Mouse (Mus musculus) midbrain, embryonic 11.5 days (tissue): Measurements from ENCODE around the gene Hsf2bp. TPM values are rescaled to one million over a fixed set of nuclear protein-coding genes. Genes with fewer than 3 reads are reported as not detected.

Experiments used
- ATAC-seq: fragments of 200-750 bp; cut with Nextera tagmentation; 2 replicates; pipeline ENCODE4 v1.8.0; 2017; ENCODE audit warnings: moderate TSS enrichment, moderate library complexity; ENCODE audit not compliant: low FRiP score
- DNase-seq: peaks from one replicate; pipeline ENCODE4 v3.0.0; 2015; ENCODE audit warnings: low spot score; ENCODE audit errors: missing footprints
- H3K27ac ChIP-seq: fragments of 300-500 bp; sonication (generic); 2 replicates; pipeline ENCODE4 v1.5.1; 2014; ENCODE audit warnings: low read depth, low read length
- H3K27me3 ChIP-seq: fragments of 300-500 bp; sonication (generic); 2 replicates; pipeline ENCODE4 v1.6.1; 2014; ENCODE audit warnings: mild to moderate bottlenecking, low read length, moderate library complexity, mixed read lengths; ENCODE audit not compliant: control insufficient read depth, insufficient read depth
- H3K36me3 ChIP-seq: fragments of 300-500 bp; sonication (generic); 2 replicates; pipeline ENCODE4 v1.6.1; 2014; ENCODE audit warnings: mild to moderate bottlenecking, low read length, moderate library complexity, mixed read lengths; ENCODE audit not compliant: control insufficient read depth, insufficient read depth
- H3K4me1 ChIP-seq: fragments of 300-500 bp; sonication (generic); 2 replicates; pipeline ENCODE4 v1.6.1; 2014; ENCODE audit warnings: low read length; ENCODE audit not compliant: control insufficient read depth, insufficient read depth
- H3K4me2 ChIP-seq: fragments of 300-500 bp; sonication (generic); 2 replicates; pipeline ENCODE4 v1.6.1; 2014; ENCODE audit warnings: mild to moderate bottlenecking, moderate library complexity
- H3K4me3 ChIP-seq: fragments of 300-500 bp; sonication (generic); 2 replicates; pipeline ENCODE4 v1.5.1; 2014; ENCODE audit warnings: low read depth, low read length
- H3K9ac ChIP-seq: fragments of 300-500 bp; sonication (generic); 2 replicates; pipeline ENCODE4 v1.6.1; 2014; ENCODE audit warnings: low read length
- H3K9me3 ChIP-seq: fragments of 300-500 bp; sonication (generic); 2 replicates; pipeline ENCODE4 v1.6.1; 2016; ENCODE audit warnings: low read length; ENCODE audit not compliant: control insufficient read depth
- WGBS: fragments of 180-500 bp; shearing (Covaris S2); extraction: QIAGEN DNeasy Blood & Tissue Kit; methylation state at CpG from one replicate; pipeline ENCODE4 v1.1.7; 2014; 5-methylcytosine and 5-hydroxymethylcytosine counted together
- polyA plus RNA-seq: library from polyadenylated mRNA; unstranded; fragments of >200 nt; fragmentation: Nextera tagmentation; extraction: Ambion mirVana; gene quantifications from 2 replicates; pipeline ENCODE4 v1.2.1, GENCODE M21; 2014

The Hsf2bp gene
- polyA plus RNA-seq, 1 experiment from 2014 or later = 0.60 TPM

DNA sequence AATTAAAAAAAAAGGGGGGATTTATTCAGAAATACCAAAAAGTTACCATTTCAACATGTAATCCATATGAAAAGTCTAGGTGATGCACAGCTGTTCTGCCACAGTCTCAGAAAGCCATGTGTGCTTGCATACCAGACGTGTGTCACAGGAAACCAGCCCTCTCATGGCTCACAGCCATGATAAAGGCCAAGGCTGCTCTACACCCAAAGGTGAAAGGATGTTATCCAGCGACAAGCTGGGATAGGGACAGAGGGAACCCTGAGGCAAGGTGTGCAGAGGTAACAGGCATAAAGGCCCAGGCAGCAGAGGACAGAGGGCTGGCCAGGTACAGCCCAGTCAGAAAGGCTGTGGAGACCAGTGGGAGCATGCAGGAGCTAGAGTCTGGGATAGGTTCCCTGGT lies 27.5 kb upstream of the Hsf2bp start:
- no peak for ATAC-seq
- Histone ChIP-seq H3K9me3 (no peaks in the 10 kb centered on the region), H3K27me3 (no peaks in the 10 kb centered on the region), H3K9ac (no peak overlapping the region), H3K27ac (no peak overlapping the region), H3K36me3 (peaks cover 19% of the 10 kb centered on the region), H3K4me3 (no peak overlapping the region), H3K4me1 (no peaks in the 10 kb centered on the region), H3K4me2 (no peak overlapping the region)
- WGBS = 82% methylated on average over 2 of the region's 2 CpGs
- DNase-seq = peak; percentile 64

DNA sequence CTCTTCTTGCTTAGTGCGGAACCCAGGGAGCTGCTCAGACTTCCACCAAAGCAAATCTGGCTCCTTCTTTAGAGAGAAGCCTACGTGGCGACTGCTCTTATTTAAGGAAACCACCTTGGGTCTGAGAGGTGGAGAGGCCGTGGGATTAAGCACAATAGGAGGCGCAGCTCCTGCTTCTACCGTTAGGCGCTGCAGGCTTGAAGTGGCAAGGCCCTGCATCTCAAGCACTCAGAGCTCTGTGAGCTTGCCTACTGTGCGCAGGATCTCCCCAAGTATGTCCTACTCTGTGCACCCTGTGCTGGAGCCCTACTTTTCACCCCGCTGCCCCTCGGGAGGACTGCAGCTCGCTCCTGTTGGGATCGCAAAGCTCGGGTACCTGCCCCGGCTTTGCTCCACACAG lies 25.1 kb upstream of the Hsf2bp start:
- no peak overlapping the region for H3K27ac ChIP-seq
- ATAC-seq (no peak), DNase-seq (peak; percentile 23)
- 95% methylated on average over 14 of the region's 14 CpGs for WGBS
- H3K9ac ChIP-seq = no peak overlapping the region
- no peaks in the 10 kb centered on the region for H3K9me3 ChIP-seq
- no peaks in the 10 kb centered on the region for H3K27me3 ChIP-seq
- no peaks in the 10 kb centered on the region for H3K4me1 ChIP-seq
- no peak overlapping the region for H3K4me2 ChIP-seq
- H3K36me3 ChIP-seq = peaks cover 33% of the 10 kb centered on the region
- no peak overlapping the region for H3K4me3 ChIP-seq

DNA sequence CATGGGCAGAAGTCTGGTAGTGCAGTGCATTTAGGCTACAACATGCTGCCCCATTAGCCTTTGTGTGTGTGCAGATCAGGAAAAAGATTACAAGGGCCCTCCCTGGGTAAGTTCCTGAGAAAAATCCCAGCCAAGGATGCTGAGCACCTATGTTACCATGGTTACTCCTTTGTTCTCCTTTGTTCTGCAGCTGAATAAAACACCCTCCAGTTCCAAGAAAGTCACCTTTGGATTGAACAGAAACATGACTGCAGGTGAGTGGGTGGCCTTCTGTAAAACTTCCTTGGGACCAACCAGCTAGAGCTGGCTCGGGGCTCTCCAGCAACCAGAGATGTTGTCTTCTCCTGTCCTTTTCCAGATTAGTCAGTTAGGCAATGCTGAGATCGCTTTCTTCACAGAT lies 22.9 kb upstream of the Hsf2bp start:
- H3K36me3 ChIP-seq = peaks cover 40% of the 10 kb centered on the region
- DNase-seq = no peak

DNA sequence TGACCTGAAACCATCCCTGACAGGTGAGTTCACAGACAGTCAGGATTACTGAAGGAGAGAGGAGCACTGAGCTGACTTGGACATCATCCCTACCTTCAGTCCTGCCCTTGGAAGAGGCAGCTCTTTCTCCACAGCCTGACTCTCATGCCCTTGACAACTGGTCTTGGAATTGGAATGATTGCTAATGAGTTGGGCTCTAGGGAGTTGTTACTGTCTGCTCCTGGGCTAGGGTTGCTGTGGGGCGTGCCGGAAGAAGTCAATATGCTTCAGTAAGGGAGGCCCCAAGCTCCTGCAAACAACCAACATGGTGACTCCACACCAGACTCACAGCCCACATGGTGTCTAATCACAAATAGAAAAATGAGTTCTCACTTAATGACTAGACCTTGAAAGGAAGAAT lies 21.7 kb upstream of the Hsf2bp start:
- peaks cover 44% of the 10 kb centered on the region for H3K36me3 ChIP-seq

More for the DNA sequence above, 22.9 kb upstream of the Hsf2bp start:
- Histone ChIP-seq H3K4me3 (no peak overlapping the region), H3K9ac (no peak overlapping the region), H3K27me3 (no peaks in the 10 kb centered on the region), H3K27ac (no peak overlapping the region), H3K4me1 (no peaks in the 10 kb centered on the region), H3K4me2 (no peak overlapping the region), H3K9me3 (no peaks in the 10 kb centered on the region)
- no peak for ATAC-seq
- 84% methylated on average over 2 of the region's 2 CpGs for WGBS

DNA sequence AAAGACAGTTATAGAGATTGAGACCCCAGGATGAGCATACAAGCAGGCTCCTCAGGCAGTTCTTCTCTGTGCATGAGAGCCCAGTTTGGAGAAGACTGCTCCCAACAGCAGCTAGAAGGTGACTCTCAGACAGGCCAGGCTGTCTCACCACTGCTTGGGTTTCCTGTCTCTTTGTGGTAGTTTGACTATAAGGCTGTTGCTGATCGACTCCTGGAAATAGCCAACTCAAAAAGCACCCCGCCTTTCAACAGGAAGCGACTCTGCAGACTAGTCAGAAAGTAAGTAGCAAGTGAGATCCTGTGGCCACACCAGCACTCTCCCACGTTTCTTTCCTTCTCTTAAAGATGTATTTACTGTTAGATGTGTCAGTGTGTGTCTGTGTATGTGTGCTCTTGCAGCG lies 17.5 kb upstream of the Hsf2bp start:
- 95% methylated on average over 5 of the region's 5 CpGs for WGBS
- H3K9me3 ChIP-seq = no peaks in the 10 kb centered on the region

More for the DNA sequence above, 21.7 kb upstream of the Hsf2bp start:
- Histone ChIP-seq H3K4me1 (no peaks in the 10 kb centered on the region), H3K4me2 (no peak overlapping the region), H3K27me3 (no peaks in the 10 kb centered on the region), H3K27ac (no peak overlapping the region), H3K4me3 (no peak overlapping the region), H3K9ac (no peak overlapping the region), H3K9me3 (no peaks in the 10 kb centered on the region)
- no peak for DNase-seq
- 91% methylated on average over 2 of the region's 2 CpGs for WGBS
- ATAC-seq = no peak

DNA sequence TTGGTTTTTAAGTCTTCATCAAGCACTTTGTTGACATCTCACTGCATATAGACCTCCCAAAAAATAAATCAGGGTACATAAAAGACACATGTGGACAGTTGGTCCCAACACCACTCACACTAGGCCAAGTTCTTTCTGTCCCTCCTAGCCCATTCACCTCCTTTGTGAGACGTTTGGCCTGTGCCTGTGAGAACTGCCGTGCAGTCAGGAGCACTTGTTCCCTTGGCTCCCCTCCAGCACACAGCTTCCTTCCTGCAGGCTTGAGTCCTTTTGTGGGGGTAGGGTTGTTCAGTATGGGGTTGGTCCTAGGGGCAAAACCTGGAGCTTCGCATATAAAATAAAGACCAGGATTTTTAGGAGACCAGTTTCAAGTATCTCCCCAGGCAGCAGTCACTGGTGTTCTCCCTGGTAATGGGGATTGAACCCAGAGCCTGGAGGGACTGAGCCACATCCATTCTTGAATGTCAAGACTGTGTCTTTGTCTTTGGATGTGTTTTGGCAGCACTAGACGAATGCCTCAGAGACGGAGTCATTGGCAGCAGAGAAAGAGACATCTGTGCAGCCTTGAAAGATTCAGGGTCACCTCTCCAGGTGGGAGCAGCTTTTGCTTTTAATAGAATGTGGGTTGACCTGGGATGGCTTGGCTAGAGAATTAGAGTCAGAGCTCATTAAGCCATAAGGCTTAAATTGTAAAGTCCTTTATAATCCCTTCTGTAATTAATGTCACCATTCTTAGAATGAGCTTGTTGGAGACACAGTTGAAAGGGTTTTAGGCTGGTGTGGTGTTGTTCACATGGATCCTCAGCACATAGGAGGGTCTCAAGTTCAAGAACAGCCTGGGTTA lies 16.3 kb upstream of the Hsf2bp start:
- Histone ChIP-seq H3K4me2 (no peak overlapping the region), H3K9ac (no peak overlapping the region), H3K36me3 (peaks cover 28% of the 10 kb centered on the region), H3K27ac (no peak overlapping the region), H3K4me3 (no peak overlapping the region), H3K9me3 (no peaks in the 10 kb centered on the region), H3K27me3 (no peaks in the 10 kb centered on the region), H3K4me1 (no peaks in the 10 kb centered on the region)
- WGBS = 90% methylated on average over 5 of the region's 5 CpGs
- ATAC-seq (no peak), DNase-seq (peak; percentile 44)

More for the DNA sequence above, 17.5 kb upstream of the Hsf2bp start:
- Histone ChIP-seq H3K4me1 (no peaks in the 10 kb centered on the region), H3K9ac (no peak overlapping the region), H3K27ac (no peak overlapping the region), H3K27me3 (no peaks in the 10 kb centered on the region), H3K4me2 (no peak overlapping the region), H3K4me3 (no peak overlapping the region), H3K36me3 (peaks cover 32% of the 10 kb centered on the region)
- ATAC-seq (no peak), DNase-seq (peak; percentile 2)

DNA sequence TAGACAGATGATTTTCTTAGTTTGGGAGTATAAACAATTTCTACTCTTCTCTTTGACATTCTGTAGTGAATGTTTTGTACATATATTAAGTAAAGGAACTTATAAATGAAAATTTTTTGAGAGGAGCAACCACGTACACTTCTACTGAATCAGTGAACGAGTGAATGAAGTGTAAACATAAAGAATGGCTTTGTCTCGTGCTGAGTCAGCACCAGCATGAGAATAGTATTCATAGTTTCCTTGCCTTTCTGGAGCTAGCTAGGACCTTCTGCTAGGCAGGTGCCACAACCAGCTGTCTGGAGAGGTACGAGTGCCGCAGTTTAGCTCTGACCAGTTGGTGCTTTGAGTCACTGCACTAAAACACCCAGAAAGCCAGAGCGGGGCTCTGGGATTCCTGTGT lies 14.5 kb upstream of the Hsf2bp start:
- H3K9ac ChIP-seq = no peak overlapping the region
- no peaks in the 10 kb centered on the region for H3K4me1 ChIP-seq
- 93% methylated on average over 6 of the region's 6 CpGs for WGBS
- no peak overlapping the region for H3K4me2 ChIP-seq
- ATAC-seq = no peak
- no peaks in the 10 kb centered on the region for H3K9me3 ChIP-seq
- H3K27me3 ChIP-seq = no peaks in the 10 kb centered on the region
- DNase-seq = peak; percentile 26
- no peak overlapping the region for H3K27ac ChIP-seq
- peaks cover 11% of the 10 kb centered on the region for H3K36me3 ChIP-seq
- H3K4me3 ChIP-seq = no peak overlapping the region

DNA sequence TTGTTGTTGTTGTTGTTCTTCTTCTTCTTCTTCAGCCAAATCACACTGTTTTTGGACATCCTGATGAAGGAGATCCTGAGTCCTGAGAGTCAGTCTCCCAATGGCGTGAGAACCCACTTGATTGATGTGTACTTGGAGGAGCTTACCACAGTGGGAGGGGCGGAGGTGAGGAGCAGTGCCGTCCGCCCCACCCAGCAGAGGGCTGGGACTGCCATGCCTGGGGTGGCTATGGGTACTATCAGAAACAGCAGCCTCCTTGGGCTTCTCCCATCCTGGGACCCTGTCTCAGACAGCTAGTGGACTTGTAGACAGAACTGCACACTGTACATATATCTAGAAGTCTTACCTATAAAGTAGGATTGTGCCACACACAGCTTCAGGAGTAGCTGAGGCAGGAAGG lies 13.8 kb upstream of the Hsf2bp start:
- ATAC-seq (no peak), DNase-seq (peak; percentile 17)
- H3K4me1 ChIP-seq = no peaks in the 10 kb centered on the region
- H3K27ac ChIP-seq = no peak overlapping the region
- 86% methylated on average over 4 of the region's 4 CpGs for WGBS
- H3K4me3 ChIP-seq = no peak overlapping the region
- H3K36me3 ChIP-seq = peaks cover 10% of the 10 kb centered on the region
- H3K9ac ChIP-seq = no peak overlapping the region
- no peaks in the 10 kb centered on the region for H3K9me3 ChIP-seq
- no peak overlapping the region for H3K4me2 ChIP-seq
- H3K27me3 ChIP-seq = no peaks in the 10 kb centered on the region

DNA sequence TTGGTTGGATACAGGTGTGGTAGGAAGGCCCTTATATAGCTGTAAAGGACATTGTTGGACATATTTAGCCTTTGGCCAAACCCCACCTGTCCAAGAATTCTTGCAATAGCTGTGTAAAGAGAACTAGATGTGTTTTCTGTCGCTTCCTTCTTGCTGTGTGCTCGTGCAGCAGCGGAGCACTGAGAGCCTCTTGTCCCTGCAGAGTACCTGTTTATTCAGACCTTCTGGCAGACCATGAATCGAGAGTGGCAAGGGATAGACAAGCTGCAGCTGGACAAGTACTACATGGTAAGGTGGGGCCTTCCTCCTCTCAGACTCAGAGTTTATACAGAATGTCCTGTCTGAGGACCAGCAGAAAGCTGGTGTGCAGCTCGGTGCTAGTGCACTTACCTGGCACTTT lies 12.2 kb upstream of the Hsf2bp start:
- Histone ChIP-seq H3K4me2 (no peak overlapping the region), H3K4me1 (no peaks in the 10 kb centered on the region), H3K27me3 (no peaks in the 10 kb centered on the region), H3K9ac (no peak overlapping the region), H3K9me3 (no peaks in the 10 kb centered on the region), H3K27ac (no peak overlapping the region), H3K36me3 (peaks cover 6% of the 10 kb centered on the region), H3K4me3 (no peak overlapping the region)
- 92% methylated on average over 5 of the region's 5 CpGs for WGBS
- DNase-seq (peak; percentile 54), ATAC-seq (no peak)
